Mouse (Mus musculus): Measurements from ENCODE around the gene 9230102O04Rik.

Gene 9230102O04Rik

GRCm38 (mm10) chr2:9885217-9885770, 4.0 kb downstream of the 9230102O04Rik start:
- DNase-seq (ENCODE audit: low spot score) = no peak

GRCm38 (mm10) chr2:9884533-9885216, 4.7 kb downstream of the 9230102O04Rik start:
- no peak for DNase-seq (ENCODE audit: low spot score)

GRCm38 (mm10) chr2:9883803-9884532, 5.4 kb downstream of the 9230102O04Rik start:
- DNase-seq (ENCODE audit: low spot score) = no peak

- no peak for DNase-seq (ENCODE audit: low spot score)
Observed at GRCm38 (mm10) chr2:9882926-9883802, 6.2 kb downstream of the 9230102O04Rik start.

- DNase-seq (ENCODE audit: low spot score) = no peak
Observed at GRCm38 (mm10) chr2:9882371-9882925, 6.9 kb downstream of the 9230102O04Rik start.

GRCm38 (mm10) chr2:9881611-9882023, 7.7 kb downstream of the 9230102O04Rik start:
- no peak for DNase-seq (ENCODE audit: low spot score)

GRCm38 (mm10) chr2:9881051-9881591, 8.2 kb downstream of the 9230102O04Rik start, which contains the start of gene 4930412O13Rik:
Gene 4930412O13Rik, plus strand, starts transcription at chr2:9881252.
- DNase-seq (ENCODE audit: low spot score) = no peak

GRCm38 (mm10) chr2:9880271-9880670, 9.1 kb downstream of the 9230102O04Rik start:
- no peak for DNase-seq (ENCODE audit: low spot score)

GRCm38 (mm10) chr2:9879493-9879892, 9.8 kb downstream of the 9230102O04Rik start:
- DNase-seq (ENCODE audit: low spot score) = peak; percentile 67

- no peak for DNase-seq (ENCODE audit: low spot score)
Observed at GRCm38 (mm10) chr2:9879092-9879491, 10.2 kb downstream of the 9230102O04Rik start.

- no peak for DNase-seq (ENCODE audit: low spot score)
Observed at GRCm38 (mm10) chr2:9878564-9879081, 10.7 kb downstream of the 9230102O04Rik start.

- DNase-seq (ENCODE audit: low spot score) = no peak
Observed at GRCm38 (mm10) chr2:9877966-9878563, 11.3 kb downstream of the 9230102O04Rik start.

- DNase-seq (ENCODE audit: low spot score) = no peak
Observed at GRCm38 (mm10) chr2:9877326-9877690, 12.0 kb downstream of the 9230102O04Rik start.

- no peak for DNase-seq (ENCODE audit: low spot score)
Observed at GRCm38 (mm10) chr2:9876621-9877325, 12.6 kb downstream of the 9230102O04Rik start.

GRCm38 (mm10) chr2:9875676-9876357, 13.5 kb downstream of the 9230102O04Rik start:
- no peak for DNase-seq (ENCODE audit: low spot score)

GRCm38 (mm10) chr2:9875220-9875619, 14.1 kb downstream of the 9230102O04Rik start:
- DNase-seq (ENCODE audit: low spot score) = no peak

GRCm38 (mm10) chr2:9874467-9875219, 14.7 kb downstream of the 9230102O04Rik start:
- no peak for DNase-seq (ENCODE audit: low spot score)

GRCm38 (mm10) chr2:9873757-9874156, 15.6 kb downstream of the 9230102O04Rik start:
- no peak for DNase-seq (ENCODE audit: low spot score)

- DNase-seq (ENCODE audit: low spot score) = no peak
Observed at GRCm38 (mm10) chr2:9872682-9873081, 16.7 kb downstream of the 9230102O04Rik start.
